Mouse (Mus musculus) midbrain, embryonic 12.5 days (tissue): ENCODE results near the gene Tmem136. TPM values are rescaled to one million over a fixed set of nuclear protein-coding genes. Genes with fewer than 3 reads are reported as not detected.
A peak's percentile ranks its signal among the peaks of the same experiment; 100 is the strongest.

Experiments
- ATAC-seq: fragments of 200-750 bp; cut with Nextera tagmentation; 2 replicates; pipeline ENCODE4 v1.8.0; 2017; ENCODE audit warnings: low read depth, moderate TSS enrichment, moderate library complexity; ENCODE audit not compliant: low FRiP score
- H3K27ac ChIP-seq: fragments of 300-500 bp; sonication (generic); replicated peaks from 2 replicates; pipeline ENCODE4 v1.5.1; 2016; ENCODE audit warnings: mild to moderate bottlenecking
- H3K27me3 ChIP-seq: fragments of 300-500 bp; sonication (generic); 2 replicates; pipeline ENCODE4 v1.6.1; 2016; ENCODE audit warnings: mild to moderate bottlenecking
- H3K36me3 ChIP-seq: fragments of 300-500 bp; sonication (generic); 2 replicates; pipeline ENCODE4 v1.6.1; 2016
- H3K4me1 ChIP-seq: fragments of 300-500 bp; sonication (generic); 2 replicates; pipeline ENCODE4 v1.6.1; 2016
- H3K4me2 ChIP-seq: fragments of 300-500 bp; sonication (generic); replicated peaks from 2 replicates; pipeline ENCODE4 v1.6.1; 2016; ENCODE audit warnings: mild to moderate bottlenecking, moderate library complexity
- H3K4me3 ChIP-seq: fragments of 300-500 bp; sonication (generic); 2 replicates; pipeline ENCODE4 v1.5.1; 2016; ENCODE audit warnings: mild to moderate bottlenecking
- H3K9ac ChIP-seq: fragments of 300-500 bp; sonication (generic); replicated peaks from 2 replicates; pipeline ENCODE4 v1.6.1; 2016; ENCODE audit warnings: mild to moderate bottlenecking, moderate library complexity
- H3K9me3 ChIP-seq: fragments of 300-500 bp; sonication (generic); 2 replicates; pipeline ENCODE4 v1.6.1; 2016; ENCODE audit warnings: mild to moderate bottlenecking
- WGBS: fragments of 180-500 bp; shearing (Covaris S2); methylation state at CpG from one replicate; pipeline ENCODE4 v1.1.7; 2016; 5-methylcytosine and 5-hydroxymethylcytosine counted together
- polyA plus RNA-seq: library from polyadenylated mRNA; unstranded; fragments of >200 nt; fragmentation: Nextera tagmentation; extraction: Ambion mirVana; gene quantifications from 2 replicates; pipeline ENCODE4 v1.2.1, GENCODE M21; 2016

The Tmem136 gene
- 11.0 and 13.0 TPM in 2 replicates for polyA plus RNA-seq

GRCm38 (mm10) chr9:43116134-43116996, at the start of gene Tmem136:
Gene Tmem136, minus strand, starts transcription at chr9:43116570.
- peak; percentile 93 for ATAC-seq
- peak within 1 kb of the TSS; percentile 42; the same call in 1 of the 2 replicates for H3K27ac ChIP-seq
- peak within 1 kb of the TSS; percentile 87 for H3K9ac ChIP-seq
- peak within 1 kb of the TSS; percentile 78 for H3K4me2 ChIP-seq
- H3K4me1 ChIP-seq, result peaks cover 13% of the 10 kb centered on the region; the same call in 1 of the 2 replicates
- 4% methylated on average over 55 of the region's 55 CpGs for WGBS
- no peaks in the 10 kb centered on the region for H3K27me3 ChIP-seq
- peaks cover 3% of the 10 kb centered on the region for H3K36me3 ChIP-seq
- no peaks in the 10 kb centered on the region for H3K9me3 ChIP-seq
- peak within 1 kb of the TSS; percentile 74 for H3K4me3 ChIP-seq

- no peaks in the 10 kb centered on the region for H3K9me3 ChIP-seq
- no peak overlapping the region for H3K27ac ChIP-seq
- H3K27me3 ChIP-seq, result no peaks in the 10 kb centered on the region
- H3K4me3 ChIP-seq, result no peak overlapping the region
- no peaks in the 10 kb centered on the region for H3K4me1 ChIP-seq
- ATAC-seq, result no peak
- H3K36me3 ChIP-seq, result no peaks in the 10 kb centered on the region
- H3K9ac ChIP-seq, result no peak overlapping the region
- WGBS, result 86% methylated on average over 6 of the region's 6 CpGs
- no peak overlapping the region for H3K4me2 ChIP-seq
Measured at GRCm38 (mm10) chr9:43155960-43156359, 39.6 kb upstream of the Tmem136 start.

- WGBS, result 91% methylated on average over 6 of the region's 6 CpGs
- Histone ChIP-seq H3K9me3 (no peaks in the 10 kb centered on the region), H3K4me1 (no peaks in the 10 kb centered on the region), H3K36me3 (no peaks in the 10 kb centered on the region), H3K27me3 (no peaks in the 10 kb centered on the region), H3K27ac (no peak overlapping the region), H3K9ac (no peak overlapping the region), H3K4me3 (no peak overlapping the region), H3K4me2 (no peak overlapping the region)
- ATAC-seq, result no peak
Measured at GRCm38 (mm10) chr9:43151779-43152178, 35.4 kb upstream of the Tmem136 start.

- no peak for ATAC-seq
- WGBS, result 87% methylated on average over 9 of the region's 9 CpGs
- Histone ChIP-seq H3K9ac (no peak overlapping the region), H3K27ac (no peak overlapping the region), H3K9me3 (no peaks in the 10 kb centered on the region), H3K27me3 (no peaks in the 10 kb centered on the region), H3K4me2 (no peak overlapping the region), H3K4me1 (no peaks in the 10 kb centered on the region), H3K36me3 (no peaks in the 10 kb centered on the region), H3K4me3 (no peak overlapping the region)
Measured at GRCm38 (mm10) chr9:43150957-43151356, 34.6 kb upstream of the Tmem136 start.

- ATAC-seq, result no peak
- Histone ChIP-seq H3K27ac (no peak overlapping the region), H3K9me3 (no peaks in the 10 kb centered on the region), H3K9ac (no peak overlapping the region), H3K4me3 (no peak overlapping the region), H3K27me3 (no peaks in the 10 kb centered on the region), H3K4me2 (no peak overlapping the region), H3K4me1 (no peaks in the 10 kb centered on the region), H3K36me3 (no peaks in the 10 kb centered on the region)
- 76% methylated on average over 10 of the region's 10 CpGs for WGBS
Measured at GRCm38 (mm10) chr9:43150075-43150474, 33.7 kb upstream of the Tmem136 start.

- H3K27me3 ChIP-seq, result no peaks in the 10 kb centered on the region; the same call in 1 of the 2 replicates
- ATAC-seq, result no peak
- H3K4me3 ChIP-seq, result no peak overlapping the region
- H3K36me3 ChIP-seq, result no peaks in the 10 kb centered on the region
- 88% methylated on average over 3 of the region's 3 CpGs for WGBS
- H3K9me3 ChIP-seq, result no peaks in the 10 kb centered on the region
- no peak overlapping the region for H3K27ac ChIP-seq
- H3K4me1 ChIP-seq, result no peaks in the 10 kb centered on the region
- no peak overlapping the region for H3K4me2 ChIP-seq
- H3K9ac ChIP-seq, result no peak overlapping the region
Measured at GRCm38 (mm10) chr9:43149498-43149897, 33.1 kb upstream of the Tmem136 start.

GRCm38 (mm10) chr9:43145196-43145595, 28.8 kb upstream of the Tmem136 start:
- no peak overlapping the region for H3K4me3 ChIP-seq
- H3K27ac ChIP-seq, result no peak overlapping the region
- H3K36me3 ChIP-seq, result no peaks in the 10 kb centered on the region
- H3K9ac ChIP-seq, result no peak overlapping the region
- no peak overlapping the region for H3K4me2 ChIP-seq
- peaks cover 5% of the 10 kb centered on the region; the same call in 1 of the 2 replicates for H3K27me3 ChIP-seq
- H3K4me1 ChIP-seq, result no peaks in the 10 kb centered on the region
- no peaks in the 10 kb centered on the region for H3K9me3 ChIP-seq
- WGBS, result 88% methylated on average over 4 of the region's 4 CpGs
- no peak for ATAC-seq

GRCm38 (mm10) chr9:43144206-43144810, 27.9 kb upstream of the Tmem136 start:
- no peak for ATAC-seq
- Histone ChIP-seq H3K27ac (no peak overlapping the region), H3K4me1 (no peaks in the 10 kb centered on the region), H3K4me3 (no peak overlapping the region), H3K9ac (no peak overlapping the region), H3K9me3 (no peaks in the 10 kb centered on the region), H3K36me3 (no peaks in the 10 kb centered on the region), H3K27me3 (peaks cover 5% of the 10 kb centered on the region; the same call in 1 of the 2 replicates), H3K4me2 (no peak overlapping the region)
- 72% methylated on average over 12 of the region's 12 CpGs for WGBS

- Histone ChIP-seq H3K27ac (no peak overlapping the region), H3K9me3 (no peaks in the 10 kb centered on the region), H3K4me2 (no peak overlapping the region), H3K4me3 (no peak overlapping the region), H3K9ac (no peak overlapping the region), H3K36me3 (no peaks in the 10 kb centered on the region), H3K27me3 (peaks cover 5% of the 10 kb centered on the region; the same call in 1 of the 2 replicates), H3K4me1 (no peaks in the 10 kb centered on the region)
- 7% methylated on average over 4 of the region's 4 CpGs for WGBS
- no peak for ATAC-seq
Measured at GRCm38 (mm10) chr9:43141839-43142238, 25.5 kb upstream of the Tmem136 start.

GRCm38 (mm10) chr9:43133525-43133924, 17.2 kb upstream of the Tmem136 start:
- WGBS, result 81% methylated on average over 3 of the region's 3 CpGs
- no peaks in the 10 kb centered on the region for H3K36me3 ChIP-seq
- no peak overlapping the region for H3K9ac ChIP-seq
- no peak overlapping the region for H3K27ac ChIP-seq
- no peaks in the 10 kb centered on the region for H3K4me1 ChIP-seq
- no peak for ATAC-seq
- H3K4me2 ChIP-seq, result no peak overlapping the region
- no peaks in the 10 kb centered on the region for H3K9me3 ChIP-seq
- H3K27me3 ChIP-seq, result no peaks in the 10 kb centered on the region
- no peak overlapping the region for H3K4me3 ChIP-seq

- Histone ChIP-seq H3K9me3 (no peaks in the 10 kb centered on the region), H3K4me3 (no peak overlapping the region), H3K9ac (no peak overlapping the region), H3K36me3 (no peaks in the 10 kb centered on the region), H3K27ac (no peak overlapping the region), H3K4me1 (no peaks in the 10 kb centered on the region), H3K4me2 (no peak overlapping the region), H3K27me3 (no peaks in the 10 kb centered on the region)
- ATAC-seq, result no peak
- 40% methylated on average over 4 of the region's 4 CpGs for WGBS
Measured at GRCm38 (mm10) chr9:43132380-43132779, 16.0 kb upstream of the Tmem136 start.

GRCm38 (mm10) chr9:43131940-43132339, 15.6 kb upstream of the Tmem136 start:
- H3K4me3 ChIP-seq, result no peak overlapping the region
- H3K36me3 ChIP-seq, result no peaks in the 10 kb centered on the region
- no peaks in the 10 kb centered on the region for H3K9me3 ChIP-seq
- H3K4me1 ChIP-seq, result no peaks in the 10 kb centered on the region
- no peaks in the 10 kb centered on the region for H3K27me3 ChIP-seq
- no peak overlapping the region for H3K27ac ChIP-seq
- WGBS, result 79% methylated on average over 5 of the region's 5 CpGs
- ATAC-seq, result no peak
- H3K4me2 ChIP-seq, result no peak overlapping the region
- H3K9ac ChIP-seq, result no peak overlapping the region
